Mouse (Mus musculus): ENCODE measurements at regions not wholly inside any gene's neighbourhood (a gene's known extent, or its start where the extent isn't known, plus 50 kb on each side); places are given as distances from the start of the nearest gene placed in this dataset.
"Not testable (repeated sequence)": the region's sequence is repeated elsewhere in the genome, so short reads cannot be mapped to it uniquely, and the experiment has no call there.

- DNase-seq, result not testable (repeated sequence)
Measured at GRCm38 (mm10) chr1:101901601-101902000, 2129.0 kb downstream of the Cntnap5b start.

GRCm38 (mm10) chr1:101902154-101902825, 2129.7 kb downstream of the Cntnap5b start:
- DNase-seq, result peak in 1 of 2 experiments; percentile 10

- DNase-seq, result not testable (repeated sequence)
Measured at GRCm38 (mm10) chr1:101902826-101903210, 2130.3 kb downstream of the Cntnap5b start.

GRCm38 (mm10) chr1:101916991-101917390, 2144.4 kb downstream of the Cntnap5b start:
- not testable (repeated sequence) for DNase-seq

GRCm38 (mm10) chr1:101918872-101919271, 2146.3 kb downstream of the Cntnap5b start:
- no peak for DNase-seq

GRCm38 (mm10) chr1:101941107-101941506, 2168.5 kb downstream of the Cntnap5b start:
- DNase-seq, result no peak

Measured in lung, postnatal 4 days (tissue).